Mouse (Mus musculus) heart, embryonic 14.5 days (tissue): ENCODE results near the gene Cdc37. TPM values are rescaled to one million over a fixed set of nuclear protein-coding genes. Genes with fewer than 3 reads are reported as not detected.
A peak's percentile ranks its signal among the peaks of the same experiment; 100 is the strongest.

Experiments used
- ATAC-seq: fragments of 200-750 bp; cut with Nextera tagmentation; 2 replicates; pipeline ENCODE4 v1.8.0; 2017; ENCODE audit warnings: low read depth, moderate TSS enrichment; ENCODE audit not compliant: insufficient number of reproducible peaks, insufficient read depth, low FRiP score
- H3K27ac ChIP-seq, 2 experiments: fragments of 200-500 bp in 1 of 2; fragments of 300-500 bp in 1 of 2; sonication (generic) in 1 of 2; replicated peaks in 1 of 2; 2 replicates each; pipeline ENCODE4 v1.5.1; 2012 to 2014; ENCODE audit warnings: low read depth in 2 of 2, low read length in 2 of 2, control low read depth in 1 of 2, mild to moderate bottlenecking in 1 of 2, mixed read lengths in 1 of 2; ENCODE audit not compliant: control insufficient read depth in 1 of 2, insufficient read depth in 1 of 2
- H3K27me3 ChIP-seq: fragments of 300-500 bp; sonication (generic); 2 replicates; pipeline ENCODE4 v1.6.1; 2014; ENCODE audit warnings: mild to moderate bottlenecking, low read length, control low read depth; ENCODE audit not compliant: control insufficient read depth, insufficient read depth
- H3K36me3 ChIP-seq: fragments of 300-500 bp; sonication (generic); 2 replicates; pipeline ENCODE4 v1.6.1; 2014; ENCODE audit warnings: mild to moderate bottlenecking, control low read depth, low read length, mixed read lengths; ENCODE audit not compliant: control insufficient read depth, insufficient read depth
- H3K4me1 ChIP-seq, 2 experiments: fragments of 200-500 bp in 1 of 2; fragments of 300-500 bp in 1 of 2; sonication (generic) in 1 of 2; 2 replicates each; pipeline ENCODE4 v1.6.1; 2012 to 2014; ENCODE audit warnings: low read length in 2 of 2, control low read depth in 1 of 2, mixed read lengths in 1 of 2; ENCODE audit not compliant: control insufficient read depth in 2 of 2, insufficient read depth in 2 of 2
- H3K4me2 ChIP-seq: fragments of 300-500 bp; sonication (generic); 2 replicates; pipeline ENCODE4 v1.6.1; 2014; ENCODE audit warnings: mild to moderate bottlenecking, low read length
- H3K4me3 ChIP-seq, 2 experiments: fragments of 200-500 bp in 1 of 2; fragments of 300-500 bp in 1 of 2; sonication (generic) in 1 of 2; 2 replicates each; pipeline ENCODE4 v1.5.1; 2012 to 2014; ENCODE audit warnings: low read length in 2 of 2, mild to moderate bottlenecking in 2 of 2, control low read depth in 1 of 2, low read depth in 1 of 2, moderate library complexity in 1 of 2; ENCODE audit not compliant: control insufficient read depth in 1 of 2, insufficient read depth in 1 of 2
- H3K9ac ChIP-seq: fragments of 300-500 bp; sonication (generic); 2 replicates; pipeline ENCODE4 v1.6.1; 2014; ENCODE audit warnings: mild to moderate bottlenecking, low read length
- H3K9me3 ChIP-seq: fragments of 300-500 bp; sonication (generic); 2 replicates; pipeline ENCODE4 v1.6.1; 2016; ENCODE audit warnings: low read length, control low read depth; ENCODE audit not compliant: control insufficient read depth
- WGBS: fragments of 180-500 bp; shearing (Covaris S2); extraction: QIAGEN DNeasy Blood & Tissue Kit; methylation state at CpG from one replicate; pipeline ENCODE4 v1.1.7; 2014; 5-methylcytosine and 5-hydroxymethylcytosine counted together
- polyA plus RNA-seq: library from polyadenylated mRNA; unstranded; fragments of >200 nt; fragmentation: Nextera tagmentation; extraction: Ambion mirVana; gene quantifications from 2 replicates; pipeline ENCODE4 v1.2.1, GENCODE M21; 2014

Cdc37 gene
- polyA plus RNA-seq, 1 experiment from 2014 or later, result 212 TPM

GRCm38 (mm10) chr9:21135329-21135890, 14.4 kb downstream of the Cdc37 start:
- H3K36me3 ChIP-seq, result peaks cover 29% of the 10 kb centered on the region
- 69% methylated on average over 4 of the region's 4 CpGs for WGBS
- H3K9me3 ChIP-seq, result no peaks in the 10 kb centered on the region
- no peak overlapping the region for H3K4me2 ChIP-seq
- no peak for ATAC-seq
- no peaks in the 10 kb centered on the region for H3K27me3 ChIP-seq
- H3K4me1 ChIP-seq, result peaks cover 2 to 7% of the 10 kb centered on the region in 2 experiments; a peak in 2 of 4 replicates
- H3K9ac ChIP-seq, result no peak overlapping the region
- H3K27ac ChIP-seq, result 0 out of 4 replicates have a peak overlapping the region, but pooled peaks of 1 of the 2 experiments have one; percentile 11
- H3K4me3 ChIP-seq, result no peak overlapping the region

GRCm38 (mm10) chr9:21134595-21135328, 15.0 kb downstream of the Cdc37 start:
- 62% methylated on average over 9 of the region's 9 CpGs for WGBS
- Histone ChIP-seq H3K4me1 (peaks cover 4 to 7% of the 10 kb centered on the region in 2 experiments; a peak in 2 of 4 replicates), H3K4me2 (no peak overlapping the region), H3K9ac (no peak overlapping the region), H3K27ac (0 out of 4 replicates have a peak overlapping the region, but pooled peaks of 1 of the 2 experiments have one; percentile 11), H3K27me3 (no peaks in the 10 kb centered on the region), H3K4me3 (no peak overlapping the region), H3K36me3 (peaks cover 23% of the 10 kb centered on the region), H3K9me3 (no peaks in the 10 kb centered on the region)
- no peak for ATAC-seq

- no peak overlapping the region for H3K4me3 ChIP-seq
- no peaks in the 10 kb centered on the region for H3K27me3 ChIP-seq
- H3K4me2 ChIP-seq, result no peak overlapping the region
- peaks cover 11% of the 10 kb centered on the region for H3K36me3 ChIP-seq
- 68% methylated on average over 9 of the region's 9 CpGs for WGBS
- ATAC-seq, result no peak
- H3K27ac ChIP-seq, result no peak overlapping the region
- H3K9me3 ChIP-seq, result no peaks in the 10 kb centered on the region
- H3K9ac ChIP-seq, result no peak overlapping the region
- peaks cover 4 to 7% of the 10 kb centered on the region in 2 experiments; a peak in 2 of 4 replicates for H3K4me1 ChIP-seq
Observed at GRCm38 (mm10) chr9:21133064-21133707, 16.6 kb downstream of the Cdc37 start.

- Histone ChIP-seq H3K4me2 (no peak overlapping the region), H3K36me3 (peaks cover 7% of the 10 kb centered on the region), H3K9me3 (no peaks in the 10 kb centered on the region), H3K4me3 (no peak overlapping the region), H3K9ac (no peak overlapping the region), H3K4me1 (peaks cover 4 to 7% of the 10 kb centered on the region in 2 experiments; a peak in 2 of 4 replicates), H3K27me3 (no peaks in the 10 kb centered on the region), H3K27ac (no peak overlapping the region)
- WGBS, result 75% methylated on average over 12 of the region's 12 CpGs
- ATAC-seq, result no peak
Observed at GRCm38 (mm10) chr9:21132102-21132775, 17.5 kb downstream of the Cdc37 start.

- Histone ChIP-seq H3K9me3 (no peaks in the 10 kb centered on the region), H3K36me3 (peaks cover 14% of the 10 kb centered on the region), H3K4me3 (peak within 1 kb of the TSS; percentile 63 to 65), H3K4me2 (peak within 1 kb of the TSS; percentile 84), H3K27ac (peak within 1 kb of the TSS; percentile 49 to 56), H3K4me1 (peaks cover 10 to 11% of the 10 kb centered on the region in 2 experiments), H3K27me3 (no peaks in the 10 kb centered on the region), H3K9ac (peak within 1 kb of the TSS; percentile 76)
- 6% methylated on average over 37 of the region's 37 CpGs for WGBS
- ATAC-seq, result peak; percentile 92
Observed at GRCm38 (mm10) chr9:21131059-21131956, 18.5 kb downstream of the Cdc37 start, which contains the start of gene Tyk2. Gene Tyk2, minus strand, starts transcription at chr9:21131243.

- 2% methylated on average over 2 of the region's 2 CpGs for whole genome bisulfite sequencing
- peak overlapping the region; percentile 2; the same call in 1 of the 2 replicates for H3K4me2 ChIP-seq
- H3K36me3 ChIP-seq, result peaks cover 55% of the 10 kb centered on the region
Observed at GRCm38 (mm10) chr9:21126259-21126627, 23.5 kb downstream of the Cdc37 start.

More at GRCm38 (mm10) chr9:21126259-21126627, 23.5 kb downstream of the Cdc37 start:
- ATAC-seq, result peak; percentile 60
- no peaks in the 10 kb centered on the region for H3K27me3 ChIP-seq
- H3K27ac ChIP-seq, result peak overlapping the region; percentile 70 to 74
- no peak overlapping the region for H3K4me3 ChIP-seq
- H3K9me3 ChIP-seq, result no peaks in the 10 kb centered on the region
- H3K4me1 ChIP-seq, result peaks cover 13 to 20% of the 10 kb centered on the region in 2 experiments
- no peak overlapping the region for H3K9ac ChIP-seq
